Mouse (Mus musculus): ENCODE measurements around the gene Letm1. TPM values are rescaled to one million over a fixed set of nuclear protein-coding genes. Genes with fewer than 3 reads are reported as not detected.

The Letm1 gene
- total RNA-seq, 1 experiment from 2014 or later, result 21.0 TPM

- ATAC-seq (replicated peaks; ENCODE audit: insufficient number of reproducible peaks, low FRiP score, low TSS enrichment, poor library complexity, severe bottlenecking), result no peak
Observed at GRCm38 (mm10) chr5:33777195-33777594, 5.4 kb downstream of the Letm1 start.

GRCm38 (mm10) chr5:33743481-33743880 is 39.1 kb downstream of the Letm1 start:
- no peak for ATAC-seq (replicated peaks; ENCODE audit: insufficient number of reproducible peaks, low FRiP score, low TSS enrichment, poor library complexity, severe bottlenecking)

GRCm38 (mm10) chr5:33740548-33740947 is 42.1 kb downstream of the Letm1 start:
- ATAC-seq (replicated peaks; ENCODE audit: insufficient number of reproducible peaks, low FRiP score, low TSS enrichment, poor library complexity, severe bottlenecking), result no peak

- ATAC-seq (replicated peaks; ENCODE audit: insufficient number of reproducible peaks, low FRiP score, low TSS enrichment, poor library complexity, severe bottlenecking), result no peak
Observed at GRCm38 (mm10) chr5:33738341-33738740, 44.3 kb downstream of the Letm1 start.

- no peak for ATAC-seq (replicated peaks; ENCODE audit: insufficient number of reproducible peaks, low FRiP score, low TSS enrichment, poor library complexity, severe bottlenecking)
Observed at GRCm38 (mm10) chr5:33737903-33738321, 44.7 kb downstream of the Letm1 start.

DNA sequence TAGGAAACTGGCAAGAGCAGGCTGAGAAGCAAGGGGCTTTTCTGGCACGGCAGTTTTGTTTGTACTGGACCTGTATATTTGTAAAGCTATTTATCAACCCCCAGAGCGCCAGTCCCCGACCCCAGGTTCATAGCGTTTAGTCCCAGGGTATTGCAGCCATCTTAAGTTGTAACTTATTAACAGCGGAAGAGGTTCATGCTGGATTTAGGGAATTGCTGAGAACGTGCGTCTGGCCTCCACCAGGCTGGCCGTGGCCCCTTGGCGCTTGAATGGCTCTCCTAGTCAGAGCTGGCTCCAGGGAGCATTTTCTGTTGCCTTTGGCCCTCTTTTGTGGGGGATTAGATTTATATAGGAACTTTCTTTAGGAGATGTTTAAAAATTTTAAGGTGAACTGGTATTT is 46.4 kb downstream of the Letm1 start:
- no peak for ATAC-seq (replicated peaks; ENCODE audit: insufficient number of reproducible peaks, low FRiP score, low TSS enrichment, poor library complexity, severe bottlenecking)

- no peak for ATAC-seq (replicated peaks; ENCODE audit: insufficient number of reproducible peaks, low FRiP score, low TSS enrichment, poor library complexity, severe bottlenecking)
Observed at GRCm38 (mm10) chr5:33735412-33736092, 47.1 kb downstream of the Letm1 start.

DNA sequence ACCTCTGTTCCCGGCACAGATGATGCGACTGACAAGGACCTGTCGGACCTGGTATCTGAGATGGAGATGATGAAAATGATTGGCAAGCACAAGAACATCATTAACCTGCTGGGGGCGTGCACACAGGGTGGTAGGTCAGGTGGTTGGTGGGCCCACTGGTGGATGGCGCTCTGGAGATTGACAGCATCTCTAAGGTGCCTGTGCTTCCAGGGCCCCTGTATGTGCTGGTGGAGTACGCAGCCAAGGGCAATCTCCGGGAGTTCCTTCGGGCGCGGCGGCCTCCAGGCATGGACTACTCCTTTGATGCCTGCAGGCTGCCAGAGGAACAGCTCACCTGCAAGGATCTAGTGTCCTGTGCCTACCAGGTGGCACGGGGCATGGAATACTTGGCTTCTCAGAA is 48.8 kb downstream of the Letm1 start:
- no peak for ATAC-seq (replicated peaks; ENCODE audit: insufficient number of reproducible peaks, low FRiP score, low TSS enrichment, poor library complexity, severe bottlenecking)

DNA sequence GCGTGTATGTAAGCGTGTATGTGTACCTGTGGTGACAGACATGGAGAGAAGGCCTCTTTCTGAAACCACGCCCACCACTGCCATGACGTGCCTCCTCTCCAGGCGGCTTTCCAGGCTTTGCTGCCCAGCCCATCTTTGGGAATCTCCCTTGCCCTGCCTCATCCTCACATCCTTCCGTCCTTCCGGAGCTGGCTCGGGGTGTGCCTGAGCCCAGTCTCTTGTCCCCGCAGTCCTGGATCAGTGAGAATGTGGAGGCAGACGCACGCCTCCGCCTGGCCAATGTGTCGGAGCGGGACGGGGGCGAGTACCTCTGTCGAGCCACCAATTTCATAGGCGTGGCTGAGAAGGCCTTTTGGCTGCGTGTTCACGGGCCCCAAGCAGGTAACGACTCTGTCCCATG is 51.6 kb downstream of the Letm1 start:
- ATAC-seq (replicated peaks; ENCODE audit: insufficient number of reproducible peaks, low FRiP score, low TSS enrichment, poor library complexity, severe bottlenecking), result no peak

GRCm38 (mm10) chr5:33730516-33730915 is 52.1 kb downstream of the Letm1 start:
- ATAC-seq (replicated peaks; ENCODE audit: insufficient number of reproducible peaks, low FRiP score, low TSS enrichment, poor library complexity, severe bottlenecking), result no peak

DNA sequence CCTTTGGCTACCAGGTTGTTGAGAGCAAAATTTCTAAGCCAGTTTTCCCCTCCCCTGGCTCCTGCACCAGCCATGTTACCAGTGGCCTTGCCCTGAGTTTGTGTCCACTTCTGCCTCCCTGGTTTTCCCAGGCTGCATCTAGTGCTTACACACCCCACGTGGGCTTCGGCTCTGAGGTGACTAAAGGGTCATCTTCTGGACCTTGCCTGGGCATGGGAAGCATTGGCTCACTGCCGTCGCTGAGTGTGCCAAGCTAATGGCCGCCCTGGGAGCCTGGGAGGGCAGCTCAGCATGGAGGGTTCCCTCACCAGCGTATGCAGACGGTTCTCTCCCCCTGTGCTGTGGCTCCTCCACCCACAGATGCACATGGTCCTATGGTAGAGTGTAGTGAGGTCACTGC is 53.8 kb downstream of the Letm1 start:
- no peak for ATAC-seq (replicated peaks; ENCODE audit: insufficient number of reproducible peaks, low FRiP score, low TSS enrichment, poor library complexity, severe bottlenecking)

- no peak for ATAC-seq (replicated peaks; ENCODE audit: insufficient number of reproducible peaks, low FRiP score, low TSS enrichment, poor library complexity, severe bottlenecking)
Observed at GRCm38 (mm10) chr5:33726891-33727290, 55.7 kb downstream of the Letm1 start.

DNA sequence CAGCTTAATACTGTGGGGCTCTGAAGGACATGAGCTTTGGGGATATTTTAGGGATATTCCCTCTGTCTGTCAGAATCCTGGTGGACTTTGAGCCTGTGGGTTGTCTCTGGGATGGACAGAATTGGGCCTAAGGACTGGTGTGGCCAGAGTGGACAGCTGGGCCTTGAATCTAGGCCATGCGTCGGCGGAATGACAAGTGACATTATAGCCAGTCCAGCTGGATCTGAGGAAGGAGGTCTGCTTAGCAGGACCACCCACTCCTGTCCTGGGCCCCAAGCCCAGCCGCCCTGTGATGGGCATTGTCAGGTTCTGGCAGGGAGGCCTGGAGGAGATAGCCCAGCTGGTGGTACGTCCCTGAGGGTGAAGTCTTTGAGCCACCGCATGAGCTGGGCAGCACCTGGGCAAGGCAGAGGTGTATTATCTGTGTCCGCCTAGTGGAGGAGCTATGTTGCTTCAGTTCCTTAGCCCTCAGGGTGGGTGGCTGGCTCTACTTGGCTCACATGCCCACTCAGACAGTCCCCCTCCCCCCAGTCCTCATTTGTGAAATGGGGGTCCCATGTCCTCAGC is 56.5 kb downstream of the Letm1 start:
- ATAC-seq (replicated peaks; ENCODE audit: insufficient number of reproducible peaks, low FRiP score, low TSS enrichment, poor library complexity, severe bottlenecking), result no peak

DNA sequence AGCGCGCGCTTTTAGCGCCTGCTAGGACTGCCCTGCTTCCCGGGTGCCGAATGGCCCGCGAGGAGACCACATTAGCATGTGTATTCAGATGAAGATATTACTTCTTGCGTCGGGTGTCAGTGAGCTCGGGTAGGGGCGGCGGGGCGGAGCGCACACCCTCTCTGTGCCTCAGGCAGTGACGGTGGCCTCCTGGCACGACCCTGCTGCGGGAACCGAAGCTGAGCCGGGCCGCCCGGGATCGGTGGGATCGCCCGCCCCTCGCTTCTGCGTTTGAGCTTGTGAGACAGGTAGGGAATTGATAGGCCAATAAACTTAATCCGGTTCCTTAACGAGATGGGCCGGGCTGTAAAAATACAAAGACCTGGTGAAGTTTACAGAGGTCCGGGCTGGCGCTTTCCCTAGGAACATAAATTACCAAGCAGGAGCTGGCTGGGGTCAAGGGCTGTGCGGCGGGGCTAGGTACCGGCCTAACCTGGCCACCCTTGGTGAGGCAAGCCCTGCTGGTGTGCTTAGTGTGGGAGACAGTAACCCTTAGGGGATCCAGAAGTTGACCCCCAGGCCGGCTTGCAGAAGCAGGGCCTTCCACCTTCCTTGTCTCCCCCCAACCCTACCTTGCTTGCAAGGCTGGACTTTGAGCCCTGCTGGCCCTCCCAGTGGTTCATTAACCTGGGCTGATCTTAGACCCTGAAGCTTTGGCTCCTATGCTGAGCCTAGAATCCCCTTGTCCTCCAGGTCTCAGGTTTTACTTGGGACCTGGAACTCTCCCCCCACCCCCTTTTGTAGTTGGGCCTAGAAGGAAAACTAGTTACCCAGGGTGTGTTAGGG is 58.8 kb downstream of the Letm1 start:
- no peak for ATAC-seq (replicated peaks; ENCODE audit: insufficient number of reproducible peaks, low FRiP score, low TSS enrichment, poor library complexity, severe bottlenecking)

- ATAC-seq (replicated peaks; ENCODE audit: insufficient number of reproducible peaks, low FRiP score, low TSS enrichment, poor library complexity, severe bottlenecking), result no peak
Observed at GRCm38 (mm10) chr5:33723019-33723640, 59.5 kb downstream of the Letm1 start.

GRCm38 (mm10) chr5:33722266-33723018 is 60.2 kb downstream of the Letm1 start:
- ATAC-seq (replicated peaks; ENCODE audit: insufficient number of reproducible peaks, low FRiP score, low TSS enrichment, poor library complexity, severe bottlenecking), result no peak

GRCm38 (mm10) chr5:33721541-33722265 is 60.9 kb downstream of the Letm1 start, which contains the start of gene Fgfr3:
Gene Fgfr3 (plus strand): TSS chr5:33721674.
- no peak for ATAC-seq (replicated peaks; ENCODE audit: insufficient number of reproducible peaks, low FRiP score, low TSS enrichment, poor library complexity, severe bottlenecking)

GRCm38 (mm10) chr5:33720852-33721490 is 61.6 kb downstream of the Letm1 start:
- ATAC-seq (replicated peaks; ENCODE audit: insufficient number of reproducible peaks, low FRiP score, low TSS enrichment, poor library complexity, severe bottlenecking), result no peak

All from monocyte, adult 5-6 weeks (primary cell).